Mouse (Mus musculus): ENCODE measurements around the gene Slc15a4. TPM values are rescaled to one million over a fixed set of nuclear protein-coding genes. Genes with fewer than 3 reads are reported as not detected.

Slc15a4 gene
- total RNA-seq, 2 experiments from 2014 or later, result 18.2 to 35.4 TPM

GRCm38 (mm10) chr5:127624427-127625213 is 8.1 kb downstream of the Slc15a4 start:
- ATAC-seq (replicated peaks; ENCODE audit: poor library complexity), result peak; percentile 77

GRCm38 (mm10) chr5:127621108-127621507 is 11.6 kb downstream of the Slc15a4 start:
- peak; percentile 59 for ATAC-seq (replicated peaks; ENCODE audit: poor library complexity)

- ATAC-seq (replicated peaks; ENCODE audit: poor library complexity), result no peak
Measured at GRCm38 (mm10) chr5:127620371-127620770, 12.3 kb downstream of the Slc15a4 start.

GRCm38 (mm10) chr5:127618834-127619233 is 13.9 kb downstream of the Slc15a4 start:
- no peak for ATAC-seq (replicated peaks; ENCODE audit: poor library complexity)

GRCm38 (mm10) chr5:127616884-127617635 is 15.6 kb downstream of the Slc15a4 start:
- ATAC-seq (replicated peaks; ENCODE audit: poor library complexity), result peak; percentile 82

- ATAC-seq (replicated peaks; ENCODE audit: poor library complexity), result no peak; the same call in 1 of the 2 replicates
Measured at GRCm38 (mm10) chr5:127616151-127616550, 16.5 kb downstream of the Slc15a4 start.

GRCm38 (mm10) chr5:127615459-127615858 is 17.2 kb downstream of the Slc15a4 start:
- ATAC-seq (replicated peaks; ENCODE audit: poor library complexity), result peak; percentile 40

- ATAC-seq (replicated peaks; ENCODE audit: poor library complexity), result no peak
Measured at GRCm38 (mm10) chr5:127612397-127612796, 20.3 kb downstream of the Slc15a4 start.

GRCm38 (mm10) chr5:127611881-127612280 is 20.8 kb downstream of the Slc15a4 start:
- ATAC-seq (replicated peaks; ENCODE audit: poor library complexity), result no peak

GRCm38 (mm10) chr5:127610787-127611509 is 21.7 kb downstream of the Slc15a4 start:
- peak; percentile 66 for ATAC-seq (replicated peaks; ENCODE audit: poor library complexity)

- no peak for ATAC-seq (replicated peaks; ENCODE audit: poor library complexity)
Measured at GRCm38 (mm10) chr5:127609191-127609714, 23.4 kb downstream of the Slc15a4 start.

- ATAC-seq (replicated peaks; ENCODE audit: poor library complexity), result no peak
Measured at GRCm38 (mm10) chr5:127607507-127607906, 25.2 kb downstream of the Slc15a4 start.

GRCm38 (mm10) chr5:127602996-127603395 is 29.7 kb downstream of the Slc15a4 start:
- ATAC-seq (replicated peaks; ENCODE audit: poor library complexity), result no peak

GRCm38 (mm10) chr5:127596862-127597261 is 35.8 kb downstream of the Slc15a4 start:
- ATAC-seq (replicated peaks; ENCODE audit: poor library complexity), result no peak

GRCm38 (mm10) chr5:127595676-127596075 is 37.0 kb downstream of the Slc15a4 start:
- ATAC-seq (replicated peaks; ENCODE audit: poor library complexity), result no peak

- peak; percentile 58 for ATAC-seq (replicated peaks; ENCODE audit: poor library complexity)
Measured at GRCm38 (mm10) chr5:127592854-127593253, 39.8 kb downstream of the Slc15a4 start.

GRCm38 (mm10) chr5:127592406-127592805 is 40.3 kb downstream of the Slc15a4 start:
- ATAC-seq (replicated peaks; ENCODE audit: poor library complexity), result 0 out of 2 replicates have a peak, but pooled peaks have one; percentile 23

- ATAC-seq (replicated peaks; ENCODE audit: poor library complexity), result peak; percentile 43; the same call in 1 of the 2 replicates
Measured at GRCm38 (mm10) chr5:127587854-127588253, 44.8 kb downstream of the Slc15a4 start.

- ATAC-seq (replicated peaks; ENCODE audit: poor library complexity), result peak; percentile 67
Measured at GRCm38 (mm10) chr5:127583658-127584057, 49.0 kb downstream of the Slc15a4 start.

GRCm38 (mm10) chr5:127577419-127577818 is 55.3 kb downstream of the Slc15a4 start:
- 0 out of 2 replicates have a peak, but pooled peaks have one; percentile 29 for ATAC-seq (replicated peaks; ENCODE audit: poor library complexity)
